Mouse (Mus musculus): ENCODE data around the gene Hip1. TPM values are rescaled to one million over a fixed set of nuclear protein-coding genes. Genes with fewer than 3 reads are reported as not detected.
"Not testable (repeated sequence)": the region's sequence is repeated elsewhere in the genome, so short reads cannot be mapped to it uniquely, and the experiment has no call there.

Hip1 gene
- total RNA-seq, 2 experiments from 2014 or later: 34.6 to 34.8 TPM

- no peak for DNase-seq (ENCODE audit: low spot score in 2 of 2)
Observed at GRCm38 (mm10) chr5:135493095-135493494, 51.8 kb downstream of the Hip1 start.

- no peak for DNase-seq (ENCODE audit: low spot score in 2 of 2)
Observed at GRCm38 (mm10) chr5:135492126-135492525, 52.8 kb downstream of the Hip1 start.

- DNase-seq (ENCODE audit: low spot score in 2 of 2): no peak
Observed at GRCm38 (mm10) chr5:135489695-135490294, 55.1 kb downstream of the Hip1 start.

GRCm38 (mm10) chr5:135488881-135489694 lies 55.8 kb downstream of the Hip1 start:
- peak; percentile 40 to 70 for DNase-seq (ENCODE audit: low spot score in 2 of 2)

- DNase-seq (ENCODE audit: low spot score in 2 of 2): no peak
Observed at GRCm38 (mm10) chr5:135488222-135488880, 56.6 kb downstream of the Hip1 start.

- DNase-seq (ENCODE audit: low spot score in 2 of 2): no peak
Observed at GRCm38 (mm10) chr5:135485289-135485688, 59.6 kb downstream of the Hip1 start.

- DNase-seq (ENCODE audit: low spot score in 2 of 2): not testable (repeated sequence)
Observed at GRCm38 (mm10) chr5:135483865-135484264, 61.1 kb downstream of the Hip1 start.

DNA sequence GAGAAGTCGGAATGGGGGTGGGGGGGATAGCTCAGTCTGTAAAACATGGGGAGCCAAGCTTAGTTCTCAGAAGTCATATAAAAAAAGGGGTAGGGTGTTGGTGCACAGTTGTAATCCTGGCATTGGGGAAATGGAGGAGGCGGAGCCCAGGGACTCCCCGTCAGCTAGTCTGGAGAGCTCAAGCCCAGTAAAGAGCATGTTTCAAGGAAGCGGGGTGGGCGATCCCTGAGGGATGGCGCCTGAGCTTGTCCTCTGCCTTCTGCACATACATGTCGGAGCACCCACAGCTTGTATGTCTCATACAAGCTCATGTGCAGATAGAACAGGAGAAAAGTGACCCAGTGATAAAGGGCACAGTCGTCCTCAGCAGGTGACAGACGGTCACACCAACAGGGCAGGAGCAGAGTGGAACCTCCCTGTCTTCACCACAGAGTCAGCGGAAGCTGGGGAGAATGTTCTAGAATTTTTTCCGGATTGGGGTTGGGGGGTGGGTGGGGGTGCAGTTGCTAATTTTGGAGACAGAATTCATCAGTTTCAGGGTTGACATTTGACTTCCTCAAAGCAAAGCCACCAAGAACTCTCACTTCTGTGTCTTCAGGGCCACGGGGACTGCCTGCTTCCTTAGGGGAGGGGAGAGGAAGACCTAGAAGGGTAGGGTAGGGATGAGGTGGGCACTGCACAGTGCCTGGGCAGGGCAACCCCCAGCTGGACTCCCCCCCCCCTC lies 65.9 kb downstream of the Hip1 start:
- no peak for DNase-seq (ENCODE audit: low spot score in 2 of 2)

DNA sequence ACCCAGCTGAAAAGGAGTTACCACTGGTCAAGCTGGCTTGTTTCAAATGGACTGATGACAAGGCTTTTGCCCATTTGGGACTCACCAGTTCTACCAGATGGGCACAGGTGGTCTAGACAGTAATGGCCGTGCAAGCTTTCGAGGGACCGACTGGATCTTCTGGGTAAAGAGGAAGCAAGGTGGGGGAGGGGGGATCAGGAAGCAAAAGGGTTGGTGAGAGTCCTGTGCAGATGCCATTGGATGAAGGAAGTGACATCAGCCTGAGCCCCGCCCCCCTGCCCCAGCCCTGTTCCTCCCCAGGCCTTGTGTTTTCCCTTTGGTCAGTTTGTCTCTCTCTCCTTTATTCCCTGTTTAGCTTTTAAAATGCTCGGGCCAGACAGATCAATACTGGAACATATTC lies 68.7 kb downstream of the Hip1 start:
- no peak for DNase-seq (ENCODE audit: low spot score in 2 of 2)

GRCm38 (mm10) chr5:135472405-135472804 lies 72.5 kb downstream of the Hip1 start:
- no peak for DNase-seq (ENCODE audit: low spot score in 2 of 2)

- no peak for DNase-seq (ENCODE audit: low spot score in 2 of 2)
Observed at GRCm38 (mm10) chr5:135471747-135472146, 73.2 kb downstream of the Hip1 start.

DNA sequence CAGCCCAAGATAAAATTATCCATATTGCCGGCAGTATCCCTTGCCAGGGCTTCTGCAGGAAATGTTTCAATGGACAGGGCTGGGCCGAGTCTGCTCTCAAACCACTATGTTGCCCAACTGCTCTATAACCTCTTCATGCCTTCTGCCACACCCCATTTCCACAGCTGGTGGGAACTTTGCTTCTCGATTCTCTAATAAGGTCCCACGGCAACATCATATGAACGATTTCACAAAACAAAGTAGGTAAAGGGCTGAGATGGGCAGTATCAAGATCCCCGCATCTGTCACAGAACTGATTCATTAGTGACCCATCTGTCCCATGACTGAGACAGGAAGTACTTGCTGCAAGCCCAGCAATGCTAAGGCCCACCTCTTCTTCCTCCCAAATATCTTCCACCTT lies 76.6 kb downstream of the Hip1 start:
- no peak for DNase-seq (ENCODE audit: low spot score in 2 of 2)

DNA sequence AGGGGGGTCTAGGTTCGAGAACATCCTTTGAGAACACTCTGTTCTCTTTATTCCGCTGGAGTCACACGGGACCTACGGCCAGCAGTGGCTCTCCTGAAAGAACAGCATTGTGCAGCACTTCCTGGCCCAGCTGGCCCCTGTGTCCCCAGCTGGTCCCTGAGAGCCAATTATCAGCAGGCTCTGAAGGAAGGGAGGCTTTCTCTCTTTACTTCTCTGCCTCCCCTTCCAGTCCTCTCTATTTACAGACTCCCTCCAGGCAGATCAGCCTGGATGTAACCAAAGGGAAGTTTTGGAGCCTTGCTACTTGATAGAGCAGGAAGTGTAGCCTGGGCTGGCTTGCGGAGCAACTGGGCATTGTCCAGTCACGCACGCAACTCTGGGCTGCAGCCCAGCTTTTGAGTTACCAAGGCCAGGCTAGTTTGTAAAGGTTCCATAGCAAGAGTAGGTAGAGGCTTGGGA lies 79.1 kb downstream of the Hip1 start:
- DNase-seq (ENCODE audit: low spot score in 2 of 2): peak in 1 of 2 experiments; percentile 66

DNA sequence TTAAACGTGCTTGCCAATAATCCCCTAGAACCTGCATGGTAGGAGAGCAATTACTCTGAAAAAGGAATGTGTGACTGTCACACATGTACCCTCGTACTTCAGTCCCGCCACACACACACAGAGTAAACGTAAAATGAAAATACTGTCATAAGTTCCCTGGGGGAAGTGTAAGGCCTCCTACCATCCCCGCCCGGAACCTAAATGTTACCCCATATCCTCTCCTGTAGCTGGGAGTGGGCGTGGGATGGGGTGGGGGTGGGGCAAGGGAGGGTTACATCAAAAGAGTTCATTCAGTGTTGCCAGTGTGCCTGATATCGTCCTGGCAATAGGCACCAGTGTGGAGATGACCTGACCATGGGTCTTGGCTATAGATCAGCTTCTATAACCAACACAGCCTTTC lies 81.5 kb downstream of the Hip1 start:
- no peak for DNase-seq (ENCODE audit: low spot score in 2 of 2)

DNA sequence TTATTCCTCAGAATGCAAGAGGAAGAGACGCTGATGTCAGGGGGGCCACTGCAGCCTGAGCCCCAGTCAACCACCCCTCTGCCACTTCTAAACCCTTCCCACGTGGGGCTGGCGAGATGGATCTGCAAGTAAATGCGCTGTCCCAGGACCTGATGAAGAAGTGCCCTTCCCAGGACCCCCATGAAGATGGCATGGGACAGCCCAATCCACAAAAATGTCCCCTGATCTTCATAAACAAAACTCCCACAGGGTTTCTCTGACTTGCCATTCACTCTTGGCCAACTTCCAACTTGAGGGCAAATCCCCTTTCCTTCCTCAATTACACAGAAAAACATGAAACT lies 84.1 kb downstream of the Hip1 start:
- no peak for DNase-seq (ENCODE audit: low spot score in 2 of 2)

GRCm38 (mm10) chr5:135460152-135460832 lies 84.6 kb downstream of the Hip1 start:
- DNase-seq (ENCODE audit: low spot score in 2 of 2): peak; percentile 45 to 63

DNA sequence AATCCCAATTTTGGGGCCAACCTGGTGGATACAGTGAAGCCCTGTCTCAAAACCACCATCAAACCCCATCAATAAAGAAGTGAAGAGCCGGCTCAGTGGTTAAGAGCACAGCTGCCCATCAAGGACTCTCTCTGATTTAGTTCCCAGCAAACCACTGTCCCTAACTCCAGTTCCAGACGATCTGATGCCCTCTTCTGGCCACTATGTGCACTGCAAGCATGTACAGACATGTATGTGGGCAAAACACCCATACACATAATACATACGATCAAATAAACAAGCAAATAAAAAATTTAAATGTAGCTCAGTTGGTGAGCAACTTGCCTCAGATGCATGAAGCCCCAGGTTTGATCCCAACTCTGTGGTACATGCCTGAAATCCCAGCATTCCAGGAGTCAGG lies 85.4 kb downstream of the Hip1 start:
- DNase-seq (ENCODE audit: low spot score in 2 of 2): peak in 1 of 2 experiments; percentile 19

DNA sequence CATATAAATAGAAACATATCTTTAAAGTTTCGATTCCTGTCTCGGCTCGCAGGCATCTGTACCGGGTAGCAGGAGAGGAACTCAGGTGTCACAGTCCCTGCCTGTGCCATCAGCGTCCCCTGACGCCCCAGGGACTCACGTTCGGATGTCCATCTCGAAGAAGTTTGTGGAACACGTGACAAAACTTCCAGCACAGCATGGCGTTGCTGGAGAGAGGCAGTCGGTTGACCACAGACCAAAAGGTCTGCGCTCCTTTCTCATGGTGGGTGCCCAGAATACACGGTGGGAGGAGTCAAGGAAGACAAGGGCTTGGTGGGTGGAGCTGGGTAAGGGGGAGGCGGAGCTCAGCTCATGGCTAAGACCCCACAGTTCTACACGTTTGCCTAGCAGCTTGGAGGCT lies 87.0 kb downstream of the Hip1 start:
- no peak for DNase-seq (ENCODE audit: low spot score in 2 of 2)

- DNase-seq (ENCODE audit: low spot score in 2 of 2): no peak
Observed at GRCm38 (mm10) chr5:135456515-135456914, 88.4 kb downstream of the Hip1 start.

GRCm38 (mm10) chr5:135454256-135454655 lies 90.7 kb downstream of the Hip1 start:
- no peak for DNase-seq (ENCODE audit: low spot score in 2 of 2)

DNA sequence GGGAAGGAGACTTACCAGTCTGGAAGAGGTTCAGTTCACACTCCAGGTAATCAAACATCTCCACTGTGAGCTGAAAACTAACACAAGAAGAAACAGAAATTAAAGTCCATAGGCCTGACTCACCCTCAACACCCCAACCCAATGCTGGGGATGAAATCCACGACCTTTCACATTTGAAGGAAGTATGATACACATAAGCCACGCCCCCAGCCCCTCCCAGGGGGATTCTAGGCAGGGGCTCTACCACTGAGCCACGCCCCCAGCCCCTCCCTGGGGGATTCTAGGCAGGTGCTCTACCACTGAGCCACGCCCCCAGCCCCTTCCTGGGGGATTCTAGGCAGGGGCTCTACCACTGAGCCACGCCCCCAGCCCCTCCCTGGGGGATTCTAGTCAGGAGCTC lies 93.4 kb downstream of the Hip1 start:
- DNase-seq (ENCODE audit: low spot score in 2 of 2): not testable (repeated sequence)
